Mouse (Mus musculus) bone marrow macrophage, adult 2 months (primary cell): ENCODE measurements at regions not wholly inside any gene's neighbourhood (a gene's known extent, or its start where the extent isn't known, plus 50 kb on each side); places are given as distances from the start of the nearest gene placed in this dataset.

Experiments
- CTCF ChIP-seq: IDR thresholded peaks from 2 replicates; pipeline ENCODE4 v1.5.1; 2012; ENCODE audit warnings: low read depth, mild to moderate bottlenecking, low read length, moderate library complexity
- POLR2A ChIP-seq: IDR thresholded peaks from 2 replicates; pipeline ENCODE4 v1.6.1; 2012; ENCODE audit warnings: mild to moderate bottlenecking, low read depth, low read length, borderline replicate concordance

DNA sequence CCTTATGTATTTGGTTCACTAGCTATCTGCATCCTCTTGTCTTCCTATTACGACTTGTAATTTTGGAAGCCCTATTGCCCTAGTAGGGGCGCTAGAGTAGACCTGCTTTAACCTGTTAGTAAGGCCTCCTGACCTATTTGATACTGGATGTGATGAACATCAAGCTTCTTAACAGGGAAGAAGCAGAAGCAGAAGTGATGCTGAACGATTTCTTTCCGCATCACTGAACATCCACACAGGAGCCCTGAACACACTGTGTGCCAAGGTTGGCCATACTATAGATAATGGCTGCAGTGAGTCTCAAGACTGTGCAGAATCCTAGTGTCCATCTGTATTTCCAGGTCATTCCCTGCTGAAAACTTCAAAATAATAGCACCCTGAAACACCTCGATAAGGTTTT lies 151.0 kb downstream of the Gm9733 start:
- TF ChIP-seq POLR2A (no peak), CTCF (no peak)
